Mouse (Mus musculus) heart, embryonic 14.5 days (tissue): ENCODE results near the gene Pde4b. TPM values are rescaled to one million over a fixed set of nuclear protein-coding genes. Genes with fewer than 3 reads are reported as not detected.

ENCODE experiments used
- ATAC-seq: fragments of 200-750 bp; cut with Nextera tagmentation; 2 replicates; pipeline ENCODE4 v1.8.0; 2017; ENCODE audit warnings: low read depth, moderate TSS enrichment; ENCODE audit not compliant: insufficient number of reproducible peaks, insufficient read depth, low FRiP score
- H3K27ac ChIP-seq, 2 experiments: fragments of 200-500 bp in 1 of 2; fragments of 300-500 bp in 1 of 2; sonication (generic) in 1 of 2; replicated peaks in 1 of 2; 2 replicates each; pipeline ENCODE4 v1.5.1; 2012 to 2014; ENCODE audit warnings: low read depth in 2 of 2, low read length in 2 of 2, control low read depth in 1 of 2, mild to moderate bottlenecking in 1 of 2, mixed read lengths in 1 of 2; ENCODE audit not compliant: control insufficient read depth in 1 of 2, insufficient read depth in 1 of 2
- H3K27me3 ChIP-seq: fragments of 300-500 bp; sonication (generic); 2 replicates; pipeline ENCODE4 v1.6.1; 2014; ENCODE audit warnings: mild to moderate bottlenecking, low read length, control low read depth; ENCODE audit not compliant: control insufficient read depth, insufficient read depth
- H3K36me3 ChIP-seq: fragments of 300-500 bp; sonication (generic); 2 replicates; pipeline ENCODE4 v1.6.1; 2014; ENCODE audit warnings: mild to moderate bottlenecking, control low read depth, low read length, mixed read lengths; ENCODE audit not compliant: control insufficient read depth, insufficient read depth
- H3K4me1 ChIP-seq, 2 experiments: fragments of 200-500 bp in 1 of 2; fragments of 300-500 bp in 1 of 2; sonication (generic) in 1 of 2; 2 replicates each; pipeline ENCODE4 v1.6.1; 2012 to 2014; ENCODE audit warnings: low read length in 2 of 2, control low read depth in 1 of 2, mixed read lengths in 1 of 2; ENCODE audit not compliant: control insufficient read depth in 2 of 2, insufficient read depth in 2 of 2
- H3K4me2 ChIP-seq: fragments of 300-500 bp; sonication (generic); 2 replicates; pipeline ENCODE4 v1.6.1; 2014; ENCODE audit warnings: mild to moderate bottlenecking, low read length
- H3K4me3 ChIP-seq, 2 experiments: fragments of 200-500 bp in 1 of 2; fragments of 300-500 bp in 1 of 2; sonication (generic) in 1 of 2; 2 replicates each; pipeline ENCODE4 v1.5.1; 2012 to 2014; ENCODE audit warnings: low read length in 2 of 2, mild to moderate bottlenecking in 2 of 2, control low read depth in 1 of 2, low read depth in 1 of 2, moderate library complexity in 1 of 2; ENCODE audit not compliant: control insufficient read depth in 1 of 2, insufficient read depth in 1 of 2
- H3K9ac ChIP-seq: fragments of 300-500 bp; sonication (generic); 2 replicates; pipeline ENCODE4 v1.6.1; 2014; ENCODE audit warnings: mild to moderate bottlenecking, low read length
- H3K9me3 ChIP-seq: fragments of 300-500 bp; sonication (generic); 2 replicates; pipeline ENCODE4 v1.6.1; 2016; ENCODE audit warnings: low read length, control low read depth; ENCODE audit not compliant: control insufficient read depth
- WGBS: fragments of 180-500 bp; shearing (Covaris S2); extraction: QIAGEN DNeasy Blood & Tissue Kit; methylation state at CpG from one replicate; pipeline ENCODE4 v1.1.7; 2014; 5-methylcytosine and 5-hydroxymethylcytosine counted together
- polyA plus RNA-seq: library from polyadenylated mRNA; unstranded; fragments of >200 nt; fragmentation: Nextera tagmentation; extraction: Ambion mirVana; gene quantifications from 2 replicates; pipeline ENCODE4 v1.2.1, GENCODE M21; 2014

Gene Pde4b
- polyA plus RNA-seq, 1 experiment from 2014 or later, result 30.5 TPM

GRCm38 (mm10) chr4:102498920-102499316 is 411.6 kb downstream of the Pde4b start:
- no peak overlapping the region for H3K27ac ChIP-seq
- H3K9me3 ChIP-seq, result no peaks in the 10 kb centered on the region
- no peak for ATAC-seq
- H3K36me3 ChIP-seq, result 0 out of 2 replicates have a peak, but pooled peaks cover 4% of the 10 kb centered on the region
- no peak overlapping the region for H3K9ac ChIP-seq
- WGBS, result 71% methylated on average over 1 of the region's 1 CpGs
- H3K4me2 ChIP-seq, result no peak overlapping the region
- peaks cover 2 to 13% of the 10 kb centered on the region in 2 experiments; a peak in 2 of 4 replicates for H3K4me1 ChIP-seq
- H3K4me3 ChIP-seq, result no peak overlapping the region
- H3K27me3 ChIP-seq, result no peaks in the 10 kb centered on the region

- H3K27ac ChIP-seq, result no peak overlapping the region
- 57% methylated on average over 6 of the region's 6 CpGs for WGBS
- ATAC-seq, result no peak
- H3K9ac ChIP-seq, result no peak overlapping the region
- H3K36me3 ChIP-seq, result peaks cover 8% of the 10 kb centered on the region; the same call in 1 of the 2 replicates
- peaks cover 0 to 26% of the 10 kb centered on the region in 2 experiments; a peak in 2 of 4 replicates for H3K4me1 ChIP-seq
- H3K4me2 ChIP-seq, result no peak overlapping the region
- no peak overlapping the region for H3K4me3 ChIP-seq
- H3K9me3 ChIP-seq, result no peaks in the 10 kb centered on the region
- H3K27me3 ChIP-seq, result no peaks in the 10 kb centered on the region
Measured at GRCm38 (mm10) chr4:102505714-102506113, 418.4 kb downstream of the Pde4b start.

GRCm38 (mm10) chr4:102506376-102507280 is 419.3 kb downstream of the Pde4b start:
- no peaks in the 10 kb centered on the region for H3K27me3 ChIP-seq
- peaks cover 3 to 31% of the 10 kb centered on the region in 2 experiments for H3K4me1 ChIP-seq
- no peak overlapping the region for H3K9ac ChIP-seq
- no peaks in the 10 kb centered on the region for H3K9me3 ChIP-seq
- WGBS, result 69% methylated on average over 15 of the region's 15 CpGs
- H3K27ac ChIP-seq, result peak overlapping the region; percentile 2 to 6; a peak in 1 of 4 replicates
- H3K4me3 ChIP-seq, result no peak overlapping the region
- peaks cover 8% of the 10 kb centered on the region; the same call in 1 of the 2 replicates for H3K36me3 ChIP-seq
- no peak overlapping the region for H3K4me2 ChIP-seq
- no peak for ATAC-seq

GRCm38 (mm10) chr4:102507344-102507743 is 420.0 kb downstream of the Pde4b start:
- Histone ChIP-seq H3K4me2 (no peak overlapping the region), H3K27me3 (no peaks in the 10 kb centered on the region), H3K9ac (no peak overlapping the region), H3K4me3 (no peak overlapping the region), H3K36me3 (peaks cover 8% of the 10 kb centered on the region; the same call in 1 of the 2 replicates), H3K4me1 (peaks cover 9 to 38% of the 10 kb centered on the region in 2 experiments), H3K27ac (peak overlapping the region in 1 of 2 experiments; percentile 6; a peak in 1 of 4 replicates), H3K9me3 (no peaks in the 10 kb centered on the region)
- 73% methylated on average over 9 of the region's 9 CpGs for WGBS
- ATAC-seq, result no peak

GRCm38 (mm10) chr4:102507753-102508152 is 420.4 kb downstream of the Pde4b start:
- Histone ChIP-seq H3K9ac (no peak overlapping the region), H3K27me3 (no peaks in the 10 kb centered on the region), H3K4me3 (no peak overlapping the region), H3K36me3 (peaks cover 8% of the 10 kb centered on the region; the same call in 1 of the 2 replicates), H3K4me2 (no peak overlapping the region), H3K27ac (no peak overlapping the region), H3K4me1 (peaks cover 10 to 39% of the 10 kb centered on the region in 2 experiments), H3K9me3 (no peaks in the 10 kb centered on the region)
- 93% methylated on average over 2 of the region's 2 CpGs for WGBS
- no peak for ATAC-seq

- ATAC-seq, result no peak
- H3K4me3 ChIP-seq, result no peak overlapping the region
- H3K9ac ChIP-seq, result no peak overlapping the region
- peaks cover 8% of the 10 kb centered on the region; the same call in 1 of the 2 replicates for H3K36me3 ChIP-seq
- H3K27ac ChIP-seq, result 0 out of 4 replicates have a peak overlapping the region, but pooled peaks of 1 of the 2 experiments have one; percentile 27
- no peak overlapping the region for H3K4me2 ChIP-seq
- no peaks in the 10 kb centered on the region for H3K9me3 ChIP-seq
- 56% methylated on average over 6 of the region's 6 CpGs for WGBS
- H3K4me1 ChIP-seq, result peaks cover 15 to 40% of the 10 kb centered on the region in 2 experiments
- no peaks in the 10 kb centered on the region for H3K27me3 ChIP-seq
Measured at GRCm38 (mm10) chr4:102510061-102510460, 422.7 kb downstream of the Pde4b start.

GRCm38 (mm10) chr4:102510939-102511391 is 423.6 kb downstream of the Pde4b start:
- ATAC-seq, result peak; percentile 74
- H3K4me1 ChIP-seq, result peaks cover 17 to 34% of the 10 kb centered on the region in 2 experiments
- peak overlapping the region; percentile 77 to 84 for H3K27ac ChIP-seq
- peak overlapping the region; percentile 62 for H3K9ac ChIP-seq
- 11% methylated on average over 8 of the region's 8 CpGs for whole genome bisulfite sequencing
- peaks cover 5% of the 10 kb centered on the region; the same call in 1 of the 2 replicates for H3K36me3 ChIP-seq
- no peaks in the 10 kb centered on the region for H3K9me3 ChIP-seq
- H3K4me3 ChIP-seq, result peak overlapping the region in 1 of 2 experiments; percentile 13; a peak in 2 of 4 replicates
- peak overlapping the region; percentile 55 for H3K4me2 ChIP-seq
- H3K27me3 ChIP-seq, result no peaks in the 10 kb centered on the region
